Mouse (Mus musculus): ENCODE measurements at regions not wholly inside any gene's neighbourhood (a gene's known extent, or its start where the extent isn't known, plus 50 kb on each side); places are given as distances from the start of the nearest gene placed in this dataset.

- TF ChIP-seq EP300 (IDR thresholded peaks at IDR 0.05; ENCODE audit: low read depth) (no peak), CTCF (IDR thresholded peaks at IDR 0.05; ENCODE audit: low read depth) (no peak)
Observed at GRCm38 (mm10) chr12:95639892-95640291, 52.1 kb upstream of the Flrt2 start.

All from liver, postnatal 0 days (tissue).